Mouse (Mus musculus) embryonic fibroblast, embryonic 13.5 days (primary cell): ENCODE results near the gene P4ha3.
"Not testable (repeated sequence)": the region's sequence is repeated elsewhere in the genome, so short reads cannot be mapped to it uniquely, and the experiment has no call there.

Experiments used
- CTCF ChIP-seq: IDR thresholded peaks from 2 replicates; pipeline ENCODE4 v1.5.1; 2011; ENCODE audit warnings: mild to moderate bottlenecking, control low read depth, low read length, moderate library complexity, borderline replicate concordance; ENCODE audit not compliant: insufficient read depth
- POLR2A ChIP-seq: IDR thresholded peaks from 2 replicates; pipeline ENCODE4 v1.6.1; 2011; ENCODE audit warnings: low read depth, mild to moderate bottlenecking, control low read depth, low read length, moderate library complexity

GRCm38 (mm10) chr7:100264934-100265333, 20.4 kb upstream of the P4ha3 start:
- not testable (repeated sequence) for TF ChIP-seq CTCF, POLR2A
